8 mouse cellular contexts compared by ENCODE assay signal in genomic region chr1:51934176-51934924, GRCm38 (mm10). TPM values are rescaled to one million over a fixed set of nuclear protein-coding genes. Genes with fewer than 3 reads are reported as not detected.
DNase-seq lines count a peak whose midpoint lies in the region; ATAC-seq and TF ChIP-seq lines count a peak whose summit lies in the region.
"Had no signal": no experiment of that assay in that cellular context is flagged by ENCODE, and none has a peak within 500 bp of the region (broad histone marks: within the 10 kb centered on the region; RNA-seq: fewer than 3 reads in every experiment).

No protein-coding gene starts in this region.

- DNase-seq in lung, adult 2 months = no peak
- no peak for DNase-seq in forebrain, embryonic 10.5 days (ENCODE audit: extremely low spot score, low spot score)
- no peak for DNase-seq in layer of hippocampus, postnatal 14 days (ENCODE audit: low spot score in 2 of 2)
- no peak for DNase-seq in embryo, embryonic 11 days
- DNase-seq: kidney, postnatal 25 days had no signal

- H3K4me1 ChIP-seq in lung, embryonic 15.5 days = peaks cover 17% of the 10 kb centered on the region
- H3K4me1 ChIP-seq in lung, adult 2 months (ENCODE audit: control insufficient read depth, insufficient read depth, low read length) = peaks cover 6% of the 10 kb centered on the region; the same call in 1 of the 2 replicates
- H3K4me1 ChIP-seq in intestine, embryonic 16.5 days (ENCODE audit: control insufficient read depth, insufficient read depth, low read length) = no peaks in the 10 kb centered on the region
- H3K4me1 ChIP-seq in forebrain, embryonic 10.5 days = peaks cover 12% of the 10 kb centered on the region

- no peaks in the 10 kb centered on the region for H3K36me3 ChIP-seq in lung, embryonic 15.5 days
- no peaks in the 10 kb centered on the region for H3K36me3 ChIP-seq in intestine, embryonic 16.5 days (ENCODE audit: control insufficient read depth, insufficient read depth, low read length)
- H3K36me3 ChIP-seq in forebrain, embryonic 10.5 days (replicated peaks) = no peaks in the 10 kb centered on the region

- no peaks in the 10 kb centered on the region for H3K27me3 ChIP-seq in lung, embryonic 15.5 days
- no peaks in the 10 kb centered on the region for H3K27me3 ChIP-seq in intestine, embryonic 16.5 days (replicated peaks; ENCODE audit: control insufficient read depth, insufficient read depth, low read length)
- H3K27me3 ChIP-seq in forebrain, embryonic 10.5 days (ENCODE audit: poor library complexity, severe bottlenecking) = no peaks in the 10 kb centered on the region

- no peaks in the 10 kb centered on the region for H3K9me3 ChIP-seq in lung, embryonic 15.5 days
- no peaks in the 10 kb centered on the region for H3K9me3 ChIP-seq in intestine, embryonic 16.5 days (ENCODE audit: control insufficient read depth, low read length)
- H3K9me3 ChIP-seq in forebrain, embryonic 10.5 days = no peaks in the 10 kb centered on the region

- 59% methylated on average over 11 of the region's 11 CpGs for WGBS in lung, embryonic 15.5 days
- 60% methylated on average over 11 of the region's 11 CpGs for WGBS in lung, adult 2 months
- 65% methylated on average over 11 of the region's 11 CpGs for WGBS in intestine, embryonic 16.5 days
- WGBS in forebrain, embryonic 10.5 days = 82% methylated on average over 11 of the region's 11 CpGs

- no peak overlapping the region for H3K9ac ChIP-seq in lung, embryonic 15.5 days
- H3K9ac ChIP-seq in intestine, embryonic 16.5 days (ENCODE audit: low read depth, low read length) = no peak overlapping the region

- H3K4me3 ChIP-seq in lung, embryonic 15.5 days = no peak overlapping the region
- H3K4me3 ChIP-seq in lung, adult 2 months (replicated peaks; ENCODE audit: extremely low read depth, low read depth, low read length) = no peak overlapping the region
- H3K4me3 ChIP-seq in intestine, embryonic 16.5 days (ENCODE audit: low read length) = no peak overlapping the region
- no peak overlapping the region for H3K4me3 ChIP-seq in forebrain, embryonic 10.5 days

- peak; percentile 57; the same call in 1 of the 2 replicates for ATAC-seq in lung, embryonic 15.5 days (ENCODE audit: borderline replicate concordance, extremely low read depth, low FRiP score, low TSS enrichment)
- no peak for ATAC-seq in intestine, embryonic 16.5 days
- ATAC-seq in monocyte, adult 5-6 weeks (replicated peaks; ENCODE audit: insufficient number of reproducible peaks, low FRiP score, low TSS enrichment, poor library complexity, severe bottlenecking) = peak; percentile 92

- TF ChIP-seq CTCF in lung, adult 2 months (IDR thresholded peaks at IDR 0.05; ENCODE audit: insufficient read depth, low read length) = no peak

- TF ChIP-seq POLR2A in lung, adult 2 months (IDR thresholded peaks at IDR 0.05; ENCODE audit: borderline replicate concordance, extremely low read depth, low read depth, low read length) = no peak

- no peak overlapping the region for H3K27ac ChIP-seq in lung, embryonic 15.5 days
- H3K27ac ChIP-seq in intestine, embryonic 16.5 days (ENCODE audit: low read length) = 0 out of 2 replicates have a peak overlapping the region, but pooled peaks have one; percentile 21
- H3K27ac ChIP-seq in forebrain, embryonic 10.5 days = no peak overlapping the region

- H3K4me2 ChIP-seq in lung, embryonic 15.5 days = no peak overlapping the region
- H3K4me2 ChIP-seq in intestine, embryonic 16.5 days (ENCODE audit: low read depth, low read length) = no peak overlapping the region

RNA-seq across cellular contexts. Expression of gene Myo1b, which starts 18.5 kb away (rescaled TPM):
- 87.0 and 89.4 TPM in 2 replicates for polyA plus RNA-seq in lung, embryonic 15.5 days (2015; fragmentation: Nextera tagmentation; extraction: Ambion mirVana)
- polyA plus RNA-seq in lung, adult 2 months (2012; rRNA removed) = 32.9 and 54.1 TPM in 2 replicates
- polyA plus RNA-seq in intestine, embryonic 16.5 days (2015; fragmentation: Nextera tagmentation; extraction: Ambion mirVana) = 30.8 and 40.8 TPM in 2 replicates
- 0.21 to 3.0 TPM (median 0.39 TPM) in 3 replicates for total RNA-seq in monocyte, adult 5-6 weeks (2017)
- polyA plus RNA-seq in forebrain, embryonic 10.5 days (2016; fragmentation: Nextera tagmentation; extraction: Ambion mirVana) = 77.5 and 82.0 TPM in 2 replicates
- total RNA-seq in layer of hippocampus, postnatal 14 days (2021) = 10 to 100 TPM; 29.3 to 32.3 TPM

RNA-seq across cellular contexts. Expression of gene Stat4, which starts 52.6 kb away (rescaled TPM):
- 2.2 and 3.3 TPM in 2 replicates for polyA plus RNA-seq in lung, embryonic 15.5 days (2015; fragmentation: Nextera tagmentation; extraction: Ambion mirVana)
- 0.95 and 1.1 TPM in 2 replicates for polyA plus RNA-seq in lung, adult 2 months (2012; rRNA removed)
- polyA plus RNA-seq in intestine, embryonic 16.5 days (2015; fragmentation: Nextera tagmentation; extraction: Ambion mirVana) = 0.93 and 1.5 TPM in 2 replicates
- 78.3 to 278 TPM (median 108 TPM) in 3 replicates for total RNA-seq in monocyte, adult 5-6 weeks (2017)
- polyA plus RNA-seq in forebrain, embryonic 10.5 days (2016; fragmentation: Nextera tagmentation; extraction: Ambion mirVana) = 8.4 and 9.8 TPM in 2 replicates
- total RNA-seq in layer of hippocampus, postnatal 14 days (2021) = under 1 TPM; 0.55 to 0.81 TPM
